Mouse (Mus musculus): ENCODE data around the gene Mxi1. TPM values are rescaled to one million over a fixed set of nuclear protein-coding genes. Genes with fewer than 3 reads are reported as not detected.

The Mxi1 gene
- polyA plus RNA-seq, 1 experiment, result 71.8 TPM

- Histone ChIP-seq H3K27ac (ENCODE audit: insufficient read depth, low read length) (no peak overlapping the region; the same call in 1 of the 2 replicates), H3K4me1 (ENCODE audit: control insufficient read depth, insufficient read depth, low read length) (peaks cover 34% of the 10 kb centered on the region), H3K4me3 (replicated peaks; ENCODE audit: insufficient read depth, low read depth, low read length) (no peak overlapping the region), H3K27me3 (ENCODE audit: control insufficient read depth, insufficient read depth, low read length) (no peaks in the 10 kb centered on the region)
- WGBS, result 54% methylated on average over 9 of the region's 9 CpGs
- DNase-seq, result peak in 1 of 2 experiments; percentile 17
- no peak for TF ChIP-seq CTCF (IDR thresholded peaks at IDR 0.05; ENCODE audit: borderline replicate concordance, insufficient read depth, low read depth, low read length)
- TF ChIP-seq POLR2A (IDR thresholded peaks at IDR 0.05; ENCODE audit: borderline replicate concordance, insufficient read depth, low read length), result no peak
These were observed 10.2 kb downstream of the Mxi1 start for GRCm38 (mm10) chr19:53320264-53321110.

GRCm38 (mm10) chr19:53321273-53321672 is 11.0 kb downstream of the Mxi1 start:
- TF ChIP-seq CTCF (IDR thresholded peaks at IDR 0.05; ENCODE audit: borderline replicate concordance, insufficient read depth, low read depth, low read length), result no peak
- no peak for TF ChIP-seq POLR2A (IDR thresholded peaks at IDR 0.05; ENCODE audit: borderline replicate concordance, insufficient read depth, low read length)
- H3K4me1 ChIP-seq (ENCODE audit: control insufficient read depth, insufficient read depth, low read length), result peaks cover 33% of the 10 kb centered on the region
- no peak overlapping the region for H3K27ac ChIP-seq (ENCODE audit: insufficient read depth, low read length)
- DNase-seq, result peak in 1 of 2 experiments; percentile 40
- no peaks in the 10 kb centered on the region for H3K27me3 ChIP-seq (ENCODE audit: control insufficient read depth, insufficient read depth, low read length)
- H3K4me3 ChIP-seq (replicated peaks; ENCODE audit: insufficient read depth, low read depth, low read length), result no peak overlapping the region
- WGBS, result 16% methylated on average over 10 of the region's 10 CpGs

DNA sequence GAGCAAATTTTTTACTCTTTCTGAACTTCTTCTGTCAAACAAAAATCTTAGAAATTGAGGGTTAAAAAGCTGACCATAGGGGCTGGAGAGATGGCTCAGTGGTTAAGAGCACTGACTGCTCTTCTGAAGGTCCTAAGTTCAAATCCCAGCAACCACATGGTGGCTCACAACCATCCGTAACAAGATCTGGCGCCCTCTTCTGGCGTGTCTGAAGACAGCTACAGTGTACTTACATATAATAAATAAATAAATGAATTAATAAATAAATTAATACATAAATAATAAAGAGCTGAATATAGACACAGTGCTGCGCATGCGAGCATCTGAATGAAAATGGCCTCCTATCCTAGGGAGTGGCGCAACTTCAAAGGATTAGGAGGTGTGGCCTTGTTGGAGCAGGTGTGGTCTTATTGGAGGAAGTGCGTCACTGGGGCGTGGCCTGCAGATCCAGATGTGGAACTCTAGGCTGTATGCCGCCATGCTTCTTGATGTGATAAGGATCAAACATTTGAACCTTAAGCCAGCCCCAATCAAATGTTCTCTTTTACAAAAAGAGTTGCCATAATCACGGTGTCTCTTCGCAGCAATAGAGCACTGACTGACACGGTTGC is 12.2 kb downstream of the Mxi1 start:
- Histone ChIP-seq H3K4me1 (ENCODE audit: control insufficient read depth, insufficient read depth, low read length) (peaks cover 36% of the 10 kb centered on the region), H3K27me3 (ENCODE audit: control insufficient read depth, insufficient read depth, low read length) (no peaks in the 10 kb centered on the region), H3K27ac (ENCODE audit: insufficient read depth, low read length) (no peak overlapping the region), H3K4me3 (replicated peaks; ENCODE audit: insufficient read depth, low read depth, low read length) (no peak overlapping the region)
- TF ChIP-seq POLR2A (IDR thresholded peaks at IDR 0.05; ENCODE audit: borderline replicate concordance, insufficient read depth, low read length) (no peak), CTCF (IDR thresholded peaks at IDR 0.05; ENCODE audit: borderline replicate concordance, insufficient read depth, low read depth, low read length) (no peak; the same call in 1 of the 2 replicates)
- DNase-seq, result peak in 1 of 2 experiments; percentile 25
- WGBS, result 93% methylated on average over 12 of the region's 12 CpGs

GRCm38 (mm10) chr19:53324866-53325265 is 14.5 kb downstream of the Mxi1 start:
- Histone ChIP-seq H3K4me3 (replicated peaks; ENCODE audit: insufficient read depth, low read depth, low read length) (peak overlapping the region; percentile 50), H3K27me3 (ENCODE audit: control insufficient read depth, insufficient read depth, low read length) (no peaks in the 10 kb centered on the region), H3K27ac (ENCODE audit: insufficient read depth, low read length) (peak overlapping the region; percentile 54), H3K4me1 (ENCODE audit: control insufficient read depth, insufficient read depth, low read length) (peaks cover 30% of the 10 kb centered on the region)
- peak in 1 of 2 experiments; percentile 53 for DNase-seq
- TF ChIP-seq POLR2A (IDR thresholded peaks at IDR 0.05; ENCODE audit: borderline replicate concordance, insufficient read depth, low read length) (no peak), CTCF (IDR thresholded peaks at IDR 0.05; ENCODE audit: borderline replicate concordance, insufficient read depth, low read depth, low read length) (no peak)
- WGBS, result 12% methylated on average over 6 of the region's 6 CpGs

GRCm38 (mm10) chr19:53325578-53326295 is 15.4 kb downstream of the Mxi1 start:
- WGBS, result 3% methylated on average over 27 of the region's 27 CpGs
- DNase-seq, result peak; percentile 89 to 93
- Histone ChIP-seq H3K4me3 (replicated peaks; ENCODE audit: insufficient read depth, low read depth, low read length) (peak overlapping the region; percentile 74), H3K27me3 (ENCODE audit: control insufficient read depth, insufficient read depth, low read length) (no peaks in the 10 kb centered on the region), H3K4me1 (ENCODE audit: control insufficient read depth, insufficient read depth, low read length) (peaks cover 30% of the 10 kb centered on the region), H3K27ac (ENCODE audit: insufficient read depth, low read length) (peak overlapping the region; percentile 87)
- TF ChIP-seq CTCF (IDR thresholded peaks at IDR 0.05; ENCODE audit: borderline replicate concordance, insufficient read depth, low read depth, low read length), result no peak
- TF ChIP-seq POLR2A (IDR thresholded peaks at IDR 0.05; ENCODE audit: borderline replicate concordance, insufficient read depth, low read length), result peak; percentile 64; the same call in 1 of the 2 replicates

GRCm38 (mm10) chr19:53328116-53328515 is 17.8 kb downstream of the Mxi1 start:
- Histone ChIP-seq H3K4me3 (replicated peaks; ENCODE audit: insufficient read depth, low read depth, low read length) (no peak overlapping the region), H3K4me1 (ENCODE audit: control insufficient read depth, insufficient read depth, low read length) (peaks cover 19% of the 10 kb centered on the region), H3K27ac (ENCODE audit: insufficient read depth, low read length) (no peak overlapping the region), H3K27me3 (ENCODE audit: control insufficient read depth, insufficient read depth, low read length) (no peaks in the 10 kb centered on the region)
- DNase-seq, result peak in 1 of 2 experiments; percentile 41
- no peak for TF ChIP-seq POLR2A (IDR thresholded peaks at IDR 0.05; ENCODE audit: borderline replicate concordance, insufficient read depth, low read length)
- TF ChIP-seq CTCF (IDR thresholded peaks at IDR 0.05; ENCODE audit: borderline replicate concordance, insufficient read depth, low read depth, low read length), result no peak
- 33% methylated on average over 9 of the region's 9 CpGs for WGBS

DNA sequence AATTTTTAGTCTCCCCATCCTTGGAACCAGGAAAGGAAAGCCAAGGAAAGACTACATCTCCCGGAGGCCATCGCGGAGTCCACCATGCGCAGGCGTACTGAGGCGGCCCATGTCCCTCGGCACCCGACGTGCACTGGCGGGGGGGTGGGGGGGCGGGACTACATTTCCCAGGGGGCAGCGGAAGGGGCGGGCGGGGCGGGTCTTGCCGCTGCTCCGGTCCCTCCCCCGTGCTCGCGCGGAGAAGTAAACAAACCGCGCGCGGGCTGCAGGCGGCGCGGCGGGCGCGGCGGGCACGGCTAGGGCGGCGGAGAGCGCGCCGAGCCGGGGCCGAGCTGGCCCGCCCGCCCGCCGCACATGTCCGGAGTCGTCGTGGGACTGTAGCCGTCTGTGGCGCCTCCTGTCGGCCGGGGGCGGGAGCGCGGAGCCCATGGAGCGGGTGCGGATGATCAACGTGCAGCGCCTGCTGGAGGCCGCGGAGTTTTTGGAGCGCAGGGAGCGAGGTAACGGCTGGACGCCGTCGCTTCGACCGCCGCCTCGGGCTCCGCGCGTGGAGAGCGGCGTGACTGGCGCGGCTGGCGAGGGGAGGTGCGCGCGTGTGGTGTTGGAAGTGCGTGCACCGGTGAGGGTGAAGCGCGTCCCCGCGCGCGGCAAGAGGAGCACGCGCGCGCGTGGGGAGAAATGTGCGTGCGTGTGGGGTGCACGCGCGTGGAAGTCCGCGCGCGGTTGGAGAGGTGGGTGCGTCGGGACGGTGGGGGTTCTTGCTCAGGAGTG is 19.1 kb downstream of the Mxi1 start:
- TF ChIP-seq CTCF (IDR thresholded peaks at IDR 0.05; ENCODE audit: borderline replicate concordance, insufficient read depth, low read depth, low read length) (peak; percentile 58; the same call in 1 of the 2 replicates), POLR2A (IDR thresholded peaks at IDR 0.05; ENCODE audit: borderline replicate concordance, insufficient read depth, low read length) (0 out of 2 replicates have a peak, but pooled peaks have one; percentile 12)
- Histone ChIP-seq H3K27ac (ENCODE audit: insufficient read depth, low read length) (peak overlapping the region; percentile 49), H3K27me3 (ENCODE audit: control insufficient read depth, insufficient read depth, low read length) (no peaks in the 10 kb centered on the region), H3K4me1 (ENCODE audit: control insufficient read depth, insufficient read depth, low read length) (peaks cover 14% of the 10 kb centered on the region), H3K4me3 (replicated peaks; ENCODE audit: insufficient read depth, low read depth, low read length) (peak overlapping the region; percentile 73)
- WGBS, result under 1% methylated on average over 95 of the region's 106 CpGs
- DNase-seq, result peak; percentile 92 to 93
